Mouse (Mus musculus) forebrain, embryonic 10.5 days (tissue): ENCODE measurements around the gene Zfp219. TPM values are rescaled to one million over a fixed set of nuclear protein-coding genes. Genes with fewer than 3 reads are reported as not detected.
A peak's percentile ranks its signal among the peaks of the same experiment; 100 is the strongest.
"Not testable (repeated sequence)": the region's sequence is repeated elsewhere in the genome, so short reads cannot be mapped to it uniquely, and the experiment has no call there.

ENCODE experiments used
- DNase-seq: peaks from one replicate; pipeline ENCODE4 v3.0.0-alpha.2; 2017; ENCODE audit warnings: low spot score; ENCODE audit errors: extremely low spot score
- H3K27ac ChIP-seq: fragments of 300-500 bp; sonication (generic); 2 replicates; pipeline ENCODE4 v1.5.1; 2016; ENCODE audit warnings: mild to moderate bottlenecking
- H3K27me3 ChIP-seq: fragments of 300-500 bp; sonication (generic); 2 replicates; pipeline ENCODE4 v1.6.1; 2016; ENCODE audit warnings: mild to moderate bottlenecking; ENCODE audit not compliant: poor library complexity, severe bottlenecking
- H3K36me3 ChIP-seq: fragments of 300-500 bp; sonication (generic); replicated peaks from 2 replicates; pipeline ENCODE4 v1.6.1; 2016; ENCODE audit warnings: mild to moderate bottlenecking, moderate library complexity
- H3K4me1 ChIP-seq: fragments of 300-500 bp; sonication (generic); 2 replicates; pipeline ENCODE4 v1.6.1; 2016
- H3K4me3 ChIP-seq: fragments of 300-500 bp; sonication (generic); 2 replicates; pipeline ENCODE4 v1.5.1; 2016; ENCODE audit warnings: mild to moderate bottlenecking, moderate library complexity
- H3K9me3 ChIP-seq: fragments of 300-500 bp; sonication (generic); 2 replicates; pipeline ENCODE4 v1.6.1; 2016; ENCODE audit warnings: mild to moderate bottlenecking, moderate library complexity
- WGBS: fragments of 180-500 bp; shearing (Covaris S2); methylation state at CpG from one replicate; pipeline ENCODE4 v1.1.7; 2016; 5-methylcytosine and 5-hydroxymethylcytosine counted together
- polyA plus RNA-seq: library from polyadenylated mRNA; unstranded; fragments of >200 nt; fragmentation: Nextera tagmentation; extraction: Ambion mirVana; gene quantifications from 2 replicates; pipeline ENCODE4 v1.2.1, GENCODE M21; 2016

Gene Zfp219
- 85.4 and 87.6 TPM in 2 replicates for polyA plus RNA-seq

GRCm38 (mm10) chr14:52020486-52021137, at the start of gene Zfp219:
TSS of gene Zfp219 (minus strand) at chr14:52020733.
- H3K27ac ChIP-seq, result peak within 1 kb of the TSS; percentile 99
- H3K36me3 ChIP-seq, result peaks cover 8% of the 10 kb centered on the region
- peak; percentile 77 for DNase-seq
- H3K4me1 ChIP-seq, result peaks cover 83% of the 10 kb centered on the region
- H3K4me3 ChIP-seq, result peak within 1 kb of the TSS; percentile 71
- no peaks in the 10 kb centered on the region for H3K9me3 ChIP-seq
- 11% methylated on average over 15 of the region's 15 CpGs for WGBS
- no peaks in the 10 kb centered on the region for H3K27me3 ChIP-seq

DNA sequence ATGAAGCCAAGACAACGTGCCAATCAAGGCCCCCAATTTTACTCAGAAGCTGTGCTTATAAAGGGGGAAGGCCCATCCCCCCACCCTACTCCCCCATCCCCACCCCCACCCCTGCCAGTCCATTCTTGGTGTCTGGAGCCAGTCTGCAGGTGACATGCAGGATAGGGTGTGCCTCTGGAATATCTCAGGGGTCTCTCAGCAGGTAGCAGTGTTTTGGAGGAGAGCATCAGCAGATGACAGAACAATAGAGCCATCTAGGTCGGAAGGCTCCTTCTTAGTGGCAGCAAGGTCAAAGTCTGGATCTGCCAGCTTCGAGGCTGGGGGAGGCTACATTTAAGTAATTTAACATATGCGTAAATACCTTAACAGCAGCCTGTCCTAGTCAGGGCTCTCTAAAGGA, 45.6 kb upstream of the Zfp219 start:
- H3K4me1 ChIP-seq, result no peaks in the 10 kb centered on the region
- H3K27ac ChIP-seq, result no peak overlapping the region
- no peaks in the 10 kb centered on the region for H3K27me3 ChIP-seq
- H3K36me3 ChIP-seq, result peaks cover 11% of the 10 kb centered on the region
- no peak overlapping the region for H3K4me3 ChIP-seq
- DNase-seq, result no peak
- WGBS, result 62% methylated on average over 4 of the region's 4 CpGs
- H3K9me3 ChIP-seq, result no peaks in the 10 kb centered on the region

DNA sequence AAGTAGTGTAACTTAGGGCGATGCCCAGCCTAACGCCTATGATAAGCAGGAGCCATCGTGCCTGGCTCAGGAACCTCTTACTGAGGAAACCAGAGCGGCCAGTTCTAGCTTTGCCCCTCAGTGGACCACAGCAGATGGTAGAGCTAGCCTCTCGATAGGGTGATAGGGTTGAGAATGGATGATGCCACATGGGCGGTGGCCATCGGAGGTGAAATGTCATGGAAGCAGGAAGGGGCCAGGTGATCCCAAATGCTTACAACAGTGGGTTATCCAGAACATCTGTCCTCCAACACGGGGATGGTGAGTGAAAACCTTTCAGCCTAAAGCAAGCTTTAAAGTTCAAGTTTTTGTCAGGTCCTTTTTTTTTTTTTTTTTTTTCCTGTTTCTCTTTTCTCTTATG, 41.3 kb upstream of the Zfp219 start:
- Histone ChIP-seq H3K27me3 (no peaks in the 10 kb centered on the region), H3K4me1 (no peaks in the 10 kb centered on the region), H3K27ac (no peak overlapping the region), H3K4me3 (no peak overlapping the region), H3K9me3 (no peaks in the 10 kb centered on the region), H3K36me3 (no peaks in the 10 kb centered on the region)
- DNase-seq, result no peak
- WGBS, result 90% methylated on average over 8 of the region's 8 CpGs

DNA sequence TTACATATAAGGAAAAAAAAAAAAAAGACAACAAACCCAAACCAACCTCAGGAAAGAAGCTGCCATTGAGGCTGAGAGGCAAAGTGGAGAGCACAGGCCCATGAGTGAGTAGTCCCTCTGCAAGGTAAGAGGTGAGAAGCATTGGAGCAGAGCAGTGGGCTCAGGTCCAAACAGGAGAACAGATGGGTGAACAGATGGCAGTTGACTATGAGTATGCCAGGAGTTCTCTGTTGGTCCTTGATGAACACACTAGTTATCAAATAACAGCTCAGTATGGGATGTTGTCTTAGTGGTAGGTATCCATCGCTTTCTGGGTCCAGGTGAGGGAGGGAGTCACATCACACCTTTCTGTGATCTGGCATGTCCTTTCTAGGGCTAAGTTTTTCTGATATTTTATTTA, 40.3 kb upstream of the Zfp219 start:
- no peaks in the 10 kb centered on the region for H3K9me3 ChIP-seq
- no peak overlapping the region for H3K27ac ChIP-seq
- H3K4me1 ChIP-seq, result no peaks in the 10 kb centered on the region
- DNase-seq, result no peak
- H3K4me3 ChIP-seq, result no peak overlapping the region
- no peaks in the 10 kb centered on the region for H3K27me3 ChIP-seq
- 74% methylated on average over 1 of the region's 1 CpGs for WGBS
- H3K36me3 ChIP-seq, result no peaks in the 10 kb centered on the region

GRCm38 (mm10) chr14:52059982-52060381, 39.4 kb upstream of the Zfp219 start:
- Histone ChIP-seq H3K27me3 (no peaks in the 10 kb centered on the region), H3K36me3 (no peaks in the 10 kb centered on the region), H3K4me3 (no peak overlapping the region), H3K27ac (no peak overlapping the region), H3K4me1 (no peaks in the 10 kb centered on the region), H3K9me3 (no peaks in the 10 kb centered on the region)
- no peak for DNase-seq
- 80% methylated on average over 4 of the region's 4 CpGs for WGBS

DNA sequence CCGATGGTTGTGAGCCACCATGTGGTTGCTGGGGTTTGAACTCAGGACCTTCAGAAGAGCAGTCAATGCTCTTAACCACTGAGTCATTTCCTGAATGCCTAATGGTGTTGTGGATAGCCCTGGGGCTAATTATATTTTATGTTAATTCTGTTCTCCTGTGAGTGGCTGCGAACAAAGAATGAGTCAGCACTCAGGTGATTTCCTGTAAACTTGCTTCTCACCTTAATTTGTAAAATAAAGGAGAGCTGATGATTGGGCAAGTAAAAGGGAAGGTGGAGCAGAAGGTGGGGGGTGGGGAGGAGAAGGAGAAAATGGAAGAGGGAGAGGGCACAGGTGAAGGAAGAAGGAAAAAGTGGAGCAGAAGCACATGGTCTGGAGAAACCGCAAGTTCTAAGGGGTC, 32.2 kb upstream of the Zfp219 start:
- H3K27ac ChIP-seq, H3K9me3 ChIP-seq, H3K4me1 ChIP-seq, H3K4me3 ChIP-seq, DNase-seq, H3K36me3 ChIP-seq, H3K27me3 ChIP-seq: not testable (repeated sequence)
- 93% methylated on average over 3 of the region's 3 CpGs for WGBS

- no peak for DNase-seq
- H3K27ac ChIP-seq, result no peak overlapping the region
- 82% methylated on average over 9 of the region's 9 CpGs for WGBS
- peaks cover 16% of the 10 kb centered on the region for H3K4me1 ChIP-seq
- no peaks in the 10 kb centered on the region for H3K9me3 ChIP-seq
- no peaks in the 10 kb centered on the region for H3K27me3 ChIP-seq
- no peak overlapping the region for H3K4me3 ChIP-seq
- no peaks in the 10 kb centered on the region for H3K36me3 ChIP-seq
These were observed 25.5 kb upstream of the Zfp219 start for GRCm38 (mm10) chr14:52045966-52046565.

DNA sequence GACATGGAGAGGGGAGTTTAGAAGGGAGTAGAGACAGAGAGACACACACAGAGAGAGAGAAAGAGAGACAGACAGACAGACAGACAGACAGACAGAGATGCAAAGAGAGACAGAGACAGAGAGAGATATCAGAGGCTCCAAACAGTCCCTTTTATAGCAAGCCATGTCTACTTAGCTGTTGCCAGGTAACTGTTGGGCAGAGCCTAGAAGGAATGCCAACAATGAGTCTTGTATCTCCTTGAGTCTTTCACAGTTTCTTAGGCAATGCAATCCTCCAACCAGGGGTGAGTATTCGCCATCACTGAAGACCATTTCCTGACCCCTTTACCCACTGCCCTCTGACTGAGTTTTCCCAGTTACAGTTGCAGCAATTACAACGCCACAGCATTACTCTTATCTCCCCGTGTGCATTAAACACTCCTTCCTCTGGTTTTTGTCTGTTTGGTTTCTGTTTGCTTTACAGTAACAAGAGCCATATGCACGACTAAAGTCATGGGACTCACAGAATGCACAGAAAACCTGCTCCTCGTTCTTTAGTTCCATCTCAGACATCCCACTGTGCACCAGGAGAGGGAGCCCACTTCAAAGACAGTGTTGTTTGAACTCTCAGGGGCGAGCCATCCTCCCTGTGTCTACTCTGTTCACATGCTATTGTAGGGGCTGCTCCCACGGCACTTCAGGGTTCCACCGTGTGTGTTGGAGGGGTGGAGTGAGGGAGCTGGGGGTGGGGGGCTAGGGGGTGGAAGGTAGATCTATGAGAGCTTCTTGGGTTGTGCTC, 24.6 kb upstream of the Zfp219 start:
- WGBS, result 16% methylated on average over 8 of the region's 8 CpGs
- no peaks in the 10 kb centered on the region for H3K27me3 ChIP-seq
- H3K27ac ChIP-seq, result no peak overlapping the region
- H3K4me3 ChIP-seq, result no peak overlapping the region
- H3K36me3 ChIP-seq, result no peaks in the 10 kb centered on the region
- H3K9me3 ChIP-seq, result no peaks in the 10 kb centered on the region
- peaks cover 16% of the 10 kb centered on the region for H3K4me1 ChIP-seq
- DNase-seq, result no peak

DNA sequence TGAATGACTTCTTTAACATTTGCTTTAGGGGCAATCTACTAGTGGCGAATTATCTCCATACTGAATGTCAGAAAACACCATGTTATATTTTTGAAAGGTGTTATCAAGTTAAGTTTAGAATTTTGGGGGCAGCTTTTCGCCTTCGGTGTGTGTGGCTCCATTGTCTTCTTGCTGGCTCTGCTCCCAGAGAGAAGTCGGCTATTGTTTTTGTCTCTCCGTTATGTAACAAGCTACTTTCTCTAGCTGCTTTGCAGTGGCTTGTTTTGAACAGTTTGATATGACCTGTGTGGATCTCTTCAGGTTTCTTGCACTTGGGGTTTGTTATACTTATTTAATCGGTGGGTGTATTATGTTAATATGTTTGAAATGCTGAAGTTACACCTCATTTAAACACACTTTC, 22.9 kb upstream of the Zfp219 start:
- Histone ChIP-seq H3K9me3 (no peaks in the 10 kb centered on the region), H3K36me3 (no peaks in the 10 kb centered on the region), H3K4me1 (peaks cover 16% of the 10 kb centered on the region), H3K4me3 (no peak overlapping the region), H3K27ac (no peak overlapping the region), H3K27me3 (no peaks in the 10 kb centered on the region)
- WGBS, result 76% methylated on average over 6 of the region's 6 CpGs
- DNase-seq, result no peak

DNA sequence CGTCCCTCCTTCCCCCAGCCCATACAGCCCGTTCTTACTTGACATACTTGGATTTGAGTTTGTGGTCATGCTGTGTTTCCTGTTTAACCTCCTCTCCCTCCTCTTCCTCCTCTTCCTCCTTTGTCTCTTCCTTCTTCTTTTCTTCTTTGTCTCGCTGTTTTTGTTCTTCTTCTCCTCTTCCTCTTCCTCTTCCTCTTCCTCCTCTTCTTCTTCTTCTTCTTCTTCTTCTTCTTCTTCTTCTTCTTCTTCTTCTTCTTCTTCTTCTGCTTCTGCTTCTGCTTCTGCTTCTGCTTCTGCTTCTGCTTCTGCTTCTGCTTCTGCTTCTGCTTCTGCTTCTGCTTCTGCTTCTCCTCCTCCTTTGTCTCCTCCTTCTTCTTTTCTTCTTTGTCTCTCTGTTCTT, 21.8 kb upstream of the Zfp219 start, which contains the start of gene Olfr221:
Gene Olfr221, minus strand, starts transcription at position 101 of the 400 bp plus-strand sequence.
- 74% methylated on average over 3 of the region's 3 CpGs for WGBS
- DNase-seq, H3K27ac ChIP-seq, H3K27me3 ChIP-seq, H3K4me3 ChIP-seq, H3K9me3 ChIP-seq, H3K36me3 ChIP-seq: not testable (repeated sequence)
- H3K4me1 ChIP-seq, result peaks cover 16% of the 10 kb centered on the region

DNA sequence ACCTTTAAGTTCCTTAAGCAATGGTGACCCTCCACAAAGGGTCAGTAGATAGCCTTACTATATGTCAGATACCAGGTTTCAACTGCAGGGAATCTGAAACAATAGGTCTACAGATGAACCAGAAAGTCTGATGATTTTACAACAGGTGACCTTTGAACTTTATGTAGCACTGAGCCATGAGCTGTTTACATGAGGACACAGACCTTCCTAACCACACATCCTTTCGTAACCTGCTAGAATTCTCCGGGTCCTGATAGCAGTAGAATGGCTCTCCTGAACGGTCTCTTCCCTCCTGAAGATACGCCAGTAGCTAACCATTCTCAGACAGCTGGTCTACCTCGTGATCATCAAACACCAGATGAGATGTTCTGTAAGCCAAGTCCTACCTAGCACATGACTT, 18.8 kb upstream of the Zfp219 start:
- no peaks in the 10 kb centered on the region for H3K4me1 ChIP-seq
- no peak overlapping the region for H3K4me3 ChIP-seq
- H3K27ac ChIP-seq, result no peak overlapping the region
- H3K27me3 ChIP-seq, result no peaks in the 10 kb centered on the region
- H3K9me3 ChIP-seq, result no peaks in the 10 kb centered on the region
- DNase-seq, result no peak
- H3K36me3 ChIP-seq, result no peaks in the 10 kb centered on the region
- 91% methylated on average over 5 of the region's 5 CpGs for WGBS

GRCm38 (mm10) chr14:52035926-52036325, 15.4 kb upstream of the Zfp219 start:
- H3K4me1 ChIP-seq, result no peaks in the 10 kb centered on the region
- no peak overlapping the region for H3K27ac ChIP-seq
- no peak for DNase-seq
- 91% methylated on average over 6 of the region's 6 CpGs for WGBS
- no peaks in the 10 kb centered on the region for H3K36me3 ChIP-seq
- H3K4me3 ChIP-seq, result no peak overlapping the region
- no peaks in the 10 kb centered on the region for H3K27me3 ChIP-seq
- H3K9me3 ChIP-seq, result no peaks in the 10 kb centered on the region

DNA sequence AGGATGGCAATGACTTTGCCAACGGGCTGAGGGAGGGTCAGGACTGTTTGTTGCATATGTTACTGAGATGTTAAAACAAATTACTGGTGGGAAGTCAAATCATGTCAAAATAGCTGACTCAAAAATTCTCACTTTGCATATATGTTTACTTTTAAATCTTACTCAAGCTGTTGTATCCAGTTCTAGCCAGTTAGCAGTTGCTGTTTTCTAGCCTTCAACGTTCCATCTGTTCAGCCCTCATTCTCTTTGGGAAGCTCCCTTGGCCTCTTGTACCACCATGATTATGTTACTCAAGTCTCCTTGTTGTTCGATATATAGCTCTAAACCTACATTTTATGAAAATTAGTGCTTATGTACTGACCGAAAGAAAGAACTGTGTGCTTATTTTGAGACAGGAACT, 5.8 kb upstream of the Zfp219 start:
- H3K9me3 ChIP-seq, result no peaks in the 10 kb centered on the region
- DNase-seq, result no peak
- peaks cover 26% of the 10 kb centered on the region for H3K4me1 ChIP-seq
- no peak overlapping the region for H3K27ac ChIP-seq
- H3K27me3 ChIP-seq, result no peaks in the 10 kb centered on the region
- WGBS, result 92% methylated on average over 4 of the region's 4 CpGs
- H3K4me3 ChIP-seq, result no peak overlapping the region
- no peaks in the 10 kb centered on the region for H3K36me3 ChIP-seq
